Mouse (Mus musculus) olfactory bulb, adult 2 months (tissue): Measurements from ENCODE around the gene Gnat2.

ENCODE experiments used
- CTCF ChIP-seq: fragments of 200-500 bp; IDR thresholded peaks from 2 replicates; pipeline ENCODE4 v1.5.1; 2012; ENCODE audit warnings: low read depth, mild to moderate bottlenecking, low read length, moderate library complexity; ENCODE audit not compliant: insufficient read depth
- POLR2A ChIP-seq: fragments of 200-500 bp; IDR thresholded peaks from 2 replicates; pipeline ENCODE4 v1.6.1; 2012; ENCODE audit warnings: mild to moderate bottlenecking, low read depth, low read length, moderate library complexity; ENCODE audit not compliant: insufficient read depth

- no peak for TF ChIP-seq POLR2A
- no peak for TF ChIP-seq CTCF
Observed at GRCm38 (mm10) chr3:108128520-108128919, 35.9 kb downstream of the Gnat2 start.
